Mouse (Mus musculus): ENCODE data around the gene Pnkd.

Gene Pnkd

DNA sequence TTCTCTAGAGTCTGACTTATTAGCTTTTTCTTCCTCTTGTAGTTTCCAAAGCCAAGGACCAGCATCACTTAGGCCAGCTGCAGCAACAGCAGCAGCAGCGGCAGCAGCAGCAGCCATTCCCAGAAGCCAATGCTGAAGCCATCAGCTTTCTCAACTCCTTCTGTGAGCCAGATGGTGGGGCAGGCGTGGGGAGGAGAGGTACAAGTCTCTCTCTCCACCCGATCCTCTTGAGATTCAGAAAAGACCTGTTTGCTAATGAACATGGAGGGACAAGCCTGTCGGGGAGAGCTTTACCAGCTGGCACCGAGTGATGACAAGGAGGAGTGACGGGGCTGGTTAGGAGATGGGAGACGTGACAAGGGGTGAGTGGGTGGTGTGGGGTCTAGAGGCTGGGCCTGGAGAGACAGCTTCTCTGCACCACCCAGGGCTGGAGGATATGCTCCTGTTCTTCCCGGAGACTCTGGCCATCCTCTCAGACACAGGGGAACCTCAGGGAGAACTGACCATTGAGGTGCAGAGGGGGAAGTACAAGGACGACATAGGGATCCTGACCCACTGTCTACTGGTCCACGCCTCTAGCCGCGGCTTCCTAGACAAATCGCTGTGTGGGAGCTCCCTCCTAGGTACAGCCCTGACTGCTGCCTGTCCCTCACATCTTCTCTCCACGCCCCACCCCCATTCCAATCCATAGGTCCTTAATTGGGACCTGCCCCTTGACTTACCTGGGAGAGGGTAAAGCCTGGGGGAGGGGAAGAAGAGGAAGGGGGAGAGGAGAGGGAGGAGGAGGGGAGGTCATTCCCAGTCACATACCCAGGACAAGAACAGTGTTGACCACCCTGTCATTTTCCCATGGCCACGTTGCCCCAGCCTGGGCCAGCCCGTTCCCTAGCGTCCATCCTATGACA lies 77.8 kb downstream of the Pnkd start:
- no peak for DNase-seq

DNA sequence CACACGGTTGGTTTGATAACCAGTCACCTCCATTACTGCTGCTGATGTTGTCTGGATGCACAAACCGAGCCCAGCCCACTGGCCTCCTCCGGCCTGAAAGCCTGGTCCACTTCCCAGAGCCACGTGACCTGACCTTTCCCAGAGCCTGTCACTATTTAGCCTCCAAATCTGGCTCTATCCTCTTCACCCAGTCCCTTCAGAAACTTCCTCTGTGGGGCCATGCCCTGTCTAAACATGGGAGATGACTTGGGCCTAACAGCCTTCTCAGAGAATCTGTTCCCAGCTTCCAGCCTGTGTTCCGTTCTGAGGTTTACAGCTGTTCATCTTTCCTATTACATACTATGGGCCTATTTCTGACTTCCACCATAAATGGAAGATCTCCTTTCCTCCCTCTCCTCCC lies 78.7 kb downstream of the Pnkd start:
- no peak for DNase-seq

- DNase-seq: no peak
These were observed 79.5 kb downstream of the Pnkd start for GRCm38 (mm10) chr1:74364270-74364669.

DNA sequence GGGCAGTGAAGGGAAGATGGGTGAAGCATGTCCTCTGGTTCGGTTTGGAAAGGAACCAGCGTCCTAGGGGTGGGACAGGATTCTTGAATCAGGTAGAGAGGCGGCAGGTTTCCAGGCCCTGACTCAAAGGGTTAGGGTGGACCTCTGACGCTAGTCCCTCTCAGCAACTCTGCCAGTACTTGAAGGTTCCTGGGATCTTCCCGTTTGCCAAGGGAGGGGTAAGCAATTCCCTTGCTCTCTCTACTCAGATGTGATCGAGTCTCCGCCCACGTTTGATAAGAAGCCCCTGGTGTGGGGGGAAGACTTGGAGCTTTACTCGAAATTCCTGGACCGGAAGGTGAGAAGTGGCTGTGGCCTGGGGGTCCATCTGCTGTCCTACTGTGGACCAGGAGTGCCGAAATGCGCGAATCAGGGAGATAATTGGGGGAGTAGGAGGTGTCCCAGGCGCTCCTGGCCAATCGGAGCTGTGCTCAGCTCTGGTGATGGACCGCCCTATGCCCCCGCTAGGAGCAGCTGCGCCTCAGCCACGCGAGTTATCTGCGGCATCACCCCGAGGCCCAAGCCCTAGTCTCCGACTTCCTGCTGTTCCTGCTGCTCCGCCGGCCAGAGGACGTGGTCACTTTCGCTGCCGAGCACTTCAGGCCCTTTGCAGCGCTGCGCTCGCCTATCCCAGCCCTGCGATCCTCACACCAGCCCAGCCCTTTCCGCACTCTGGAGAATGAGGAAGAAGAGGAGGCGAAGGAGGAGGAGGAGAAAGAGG lies 83.3 kb downstream of the Pnkd start:
- peak; percentile 44 for DNase-seq

GRCm38 (mm10) chr1:74370040-74370439 lies 85.3 kb downstream of the Pnkd start:
- no peak for DNase-seq

DNA sequence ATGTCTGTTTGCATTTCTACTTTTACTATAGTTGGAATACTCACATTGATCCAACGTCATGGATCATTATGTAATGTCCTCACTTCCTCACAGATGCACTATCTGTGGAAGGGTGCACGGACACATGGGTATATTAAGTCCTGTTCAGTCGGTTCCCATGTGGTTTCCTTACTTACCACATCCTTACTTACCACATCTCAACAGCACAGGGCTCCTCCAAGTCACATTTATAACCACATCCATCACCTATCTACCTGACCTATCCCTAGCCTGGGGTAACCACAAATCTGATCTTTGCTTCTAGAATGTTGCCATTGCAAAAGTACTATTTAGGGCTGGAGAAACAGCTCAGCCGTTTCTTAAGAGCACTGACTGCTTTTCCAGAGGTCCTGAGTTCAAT lies 88.6 kb downstream of the Pnkd start:
- no peak for DNase-seq

- no peak for DNase-seq
These were observed 90.2 kb downstream of the Pnkd start, which contains the start of gene Slc11a1 for GRCm38 (mm10) chr1:74374980-74375379. Gene Slc11a1 (plus strand): TSS chr1:74375195.

DNA sequence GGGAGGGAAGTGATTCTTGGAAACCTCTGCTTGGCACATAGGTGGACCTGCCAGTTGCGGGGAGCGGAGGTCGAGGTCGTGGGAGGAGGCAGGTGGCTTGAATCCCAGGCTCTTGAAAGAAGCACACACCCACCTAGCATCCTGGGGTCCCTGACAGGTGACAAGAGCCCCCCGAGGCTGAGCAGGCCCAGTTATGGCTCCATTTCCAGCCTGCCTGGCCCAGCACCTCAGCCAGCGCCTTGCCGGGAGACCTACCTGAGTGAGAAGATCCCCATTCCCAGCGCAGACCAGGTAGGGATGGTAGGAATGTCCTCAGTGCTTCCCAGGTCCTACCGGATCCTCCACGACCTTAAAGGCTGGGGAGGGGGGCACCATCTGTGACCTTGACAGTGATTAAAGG lies 90.8 kb downstream of the Pnkd start:
- no peak for DNase-seq

DNA sequence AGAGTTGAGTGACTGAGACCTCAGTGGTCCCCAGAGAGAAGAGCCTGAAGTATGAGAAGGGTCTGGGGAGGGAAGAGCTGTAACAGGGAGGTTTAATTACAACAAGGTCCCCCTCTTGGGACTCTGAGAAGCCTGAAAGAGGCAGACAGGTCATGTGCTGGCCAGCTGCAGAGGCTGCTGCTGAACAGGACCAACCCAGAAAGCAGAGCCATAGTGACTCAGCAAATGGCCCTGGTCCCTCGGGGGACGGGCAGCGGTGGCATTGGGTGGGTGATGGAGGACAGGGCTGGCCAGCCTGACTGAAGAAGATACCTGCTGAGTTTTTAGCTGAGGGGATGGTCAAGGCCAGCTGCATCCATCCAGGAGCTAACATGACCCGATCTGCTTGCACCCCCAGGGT lies 91.7 kb downstream of the Pnkd start:
- no peak for DNase-seq

DNA sequence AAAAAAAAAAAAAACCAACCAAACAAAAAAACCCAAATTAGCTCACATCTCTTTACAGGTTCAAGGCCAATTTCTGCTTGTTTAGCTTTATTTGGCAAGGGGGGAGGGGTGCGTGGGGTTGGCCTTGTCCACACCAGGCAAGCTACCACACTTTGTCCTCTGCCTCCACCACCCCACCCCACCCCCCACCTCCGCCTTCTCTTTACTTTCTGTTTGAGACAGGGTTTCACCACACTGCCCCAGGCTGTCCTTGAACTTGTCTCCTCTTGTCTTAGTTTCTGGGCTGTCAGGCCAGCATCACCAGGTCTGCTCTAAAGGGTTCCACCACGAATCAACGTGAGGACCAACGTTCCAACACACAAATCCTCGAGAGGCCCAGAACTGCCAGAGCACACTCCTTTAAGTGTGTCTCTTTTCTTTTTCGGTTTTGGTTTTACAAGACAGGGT lies 94.4 kb downstream of the Pnkd start:
- no peak for DNase-seq

DNA sequence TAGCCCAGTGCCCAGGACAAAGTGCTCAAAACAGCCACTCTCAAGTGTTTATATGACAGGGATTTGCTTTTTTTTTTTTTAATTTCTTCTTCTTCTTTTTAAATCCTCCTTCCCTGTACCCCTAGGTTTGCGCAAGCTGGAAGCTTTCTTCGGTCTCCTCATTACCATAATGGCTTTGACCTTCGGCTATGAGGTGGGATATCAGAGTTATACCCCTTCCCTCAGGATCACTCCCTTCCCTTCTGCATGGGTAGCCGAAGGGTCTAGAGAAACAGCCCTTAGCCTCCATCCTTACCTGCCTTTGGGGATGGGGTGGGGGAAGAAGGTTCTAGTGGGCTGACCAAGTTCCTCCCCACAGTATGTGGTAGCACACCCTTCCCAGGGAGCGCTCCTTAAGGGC lies 95.8 kb downstream of the Pnkd start:
- DNase-seq: no peak

- no peak for DNase-seq
These were observed 96.9 kb downstream of the Pnkd start for GRCm38 (mm10) chr1:74381588-74382021.

- DNase-seq: no peak
These were observed 98.7 kb downstream of the Pnkd start for GRCm38 (mm10) chr1:74383385-74383784.

- DNase-seq: peak; percentile 40
These were observed 99.8 kb downstream of the Pnkd start for GRCm38 (mm10) chr1:74384525-74384924.

GRCm38 (mm10) chr1:74385064-74385463 lies 100.3 kb downstream of the Pnkd start:
- DNase-seq: peak; percentile 49

- peak; percentile 28 for DNase-seq
These were observed 100.8 kb downstream of the Pnkd start for GRCm38 (mm10) chr1:74385531-74385930.

GRCm38 (mm10) chr1:74386363-74386713 lies 101.6 kb downstream of the Pnkd start:
- no peak for DNase-seq

- peak; percentile 95 for DNase-seq
These were observed 102.1 kb downstream of the Pnkd start for GRCm38 (mm10) chr1:74386714-74387385.

GRCm38 (mm10) chr1:74387386-74387988 lies 102.8 kb downstream of the Pnkd start:
- peak; percentile 65 for DNase-seq

DNA sequence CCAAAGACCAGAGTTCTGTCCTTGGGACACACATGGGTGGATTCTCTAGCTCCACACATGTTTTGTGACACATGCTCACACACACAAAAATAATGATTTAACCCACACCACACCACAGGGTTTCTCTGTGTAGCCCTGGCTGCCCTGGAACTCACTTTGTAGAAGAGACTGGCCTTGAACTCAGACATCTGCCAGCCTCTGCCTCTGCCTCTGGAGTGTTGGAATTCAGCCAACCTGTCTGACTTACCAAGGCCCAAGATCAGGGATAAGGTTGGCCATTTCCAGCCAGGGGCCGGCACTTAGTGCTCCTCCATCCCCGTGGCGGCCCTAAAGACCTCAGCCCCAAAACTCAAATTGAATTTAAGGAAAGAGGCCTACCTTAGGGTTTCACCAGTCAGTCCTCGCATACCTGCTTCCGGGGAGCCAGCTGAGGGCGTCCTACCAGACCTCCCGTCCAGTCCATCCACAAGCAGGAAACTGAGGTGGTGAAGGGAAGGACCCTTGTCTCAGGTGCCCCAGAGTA lies 103.7 kb downstream of the Pnkd start:
- DNase-seq: peak; percentile 45

DNA sequence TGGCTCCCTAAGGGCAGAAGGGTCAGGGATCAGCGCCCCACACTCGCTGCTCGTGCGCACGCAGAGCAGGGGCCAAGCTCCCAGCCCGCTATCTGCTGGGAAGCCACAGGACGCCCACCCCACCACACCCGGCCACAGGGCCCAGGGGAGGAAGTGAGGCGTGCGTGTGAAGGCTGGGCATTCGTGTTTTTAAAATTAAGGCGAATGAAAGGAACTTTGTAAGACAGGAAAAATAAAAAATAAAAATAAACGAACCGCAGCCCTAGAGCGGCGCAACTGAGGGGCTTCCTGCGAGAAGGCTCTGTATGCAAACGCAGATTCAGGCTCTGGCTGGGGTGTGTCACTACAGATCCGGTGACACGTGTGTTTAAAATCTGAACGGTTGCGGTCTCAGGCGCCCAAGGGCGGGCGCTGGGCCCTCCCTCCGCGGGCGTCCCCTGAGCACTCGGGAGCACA lies 105.1 kb downstream of the Pnkd start:
- DNase-seq: peak; percentile 46

DNA sequence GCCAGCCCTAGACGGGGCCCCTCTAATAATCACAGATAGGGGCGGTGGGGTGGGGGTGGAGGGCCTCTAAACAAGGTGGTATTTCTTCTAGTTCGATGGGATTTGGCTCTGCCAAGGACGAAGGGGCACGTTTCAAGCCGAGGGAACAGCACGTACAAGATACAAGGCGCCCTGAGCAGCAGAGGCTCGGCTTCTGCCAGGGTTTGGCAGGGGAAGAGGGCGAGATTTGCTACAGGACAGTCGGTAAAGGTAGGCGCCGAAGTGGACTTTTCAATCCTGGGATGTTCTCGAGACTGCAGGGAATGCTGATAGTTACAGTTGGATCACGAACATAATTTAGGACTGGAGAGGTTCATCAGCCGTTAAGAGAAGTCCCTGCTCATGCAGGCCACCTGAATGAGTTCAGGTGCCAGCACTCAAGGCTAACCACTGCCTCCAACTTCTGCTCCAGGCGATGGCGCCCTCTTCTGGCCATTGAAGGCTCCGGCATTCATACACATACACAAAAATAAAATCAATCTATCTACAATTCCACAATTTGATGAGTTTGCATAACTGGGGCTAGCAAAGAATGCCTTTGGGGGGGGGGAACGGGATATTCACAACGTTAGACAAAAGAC lies 105.7 kb downstream of the Pnkd start:
- DNase-seq: peak; percentile 63

Data from cerebellum, adult 9-11 months (tissue).